Mouse (Mus musculus) olfactory bulb, adult 2 months (tissue): ENCODE data around the gene Iqgap2.

Experiments
- CTCF ChIP-seq: fragments of 200-500 bp; IDR thresholded peaks from 2 replicates; pipeline ENCODE4 v1.5.1; 2012; ENCODE audit warnings: low read depth, mild to moderate bottlenecking, low read length, moderate library complexity; ENCODE audit not compliant: insufficient read depth
- POLR2A ChIP-seq: fragments of 200-500 bp; IDR thresholded peaks from 2 replicates; pipeline ENCODE4 v1.6.1; 2012; ENCODE audit warnings: mild to moderate bottlenecking, low read depth, low read length, moderate library complexity; ENCODE audit not compliant: insufficient read depth

DNA sequence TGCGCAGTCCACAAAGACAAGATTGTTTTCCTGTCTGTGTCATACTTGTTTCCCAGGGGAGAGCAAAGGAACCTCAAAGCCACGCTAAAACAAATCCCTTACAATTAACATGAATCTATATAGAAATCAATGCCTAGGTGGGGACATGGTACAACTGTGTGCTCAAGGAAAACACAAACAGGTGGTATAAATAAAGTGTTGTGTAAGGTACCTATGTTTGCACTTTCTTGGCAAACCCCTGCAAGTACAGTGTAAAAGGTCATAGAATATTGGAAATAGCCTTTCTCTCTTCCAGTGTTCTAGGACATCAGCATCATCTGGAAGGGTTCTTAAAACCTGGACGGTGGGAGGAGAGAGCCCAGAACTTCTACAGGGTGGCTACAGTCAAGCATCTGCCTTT is 7.3 kb downstream of the Iqgap2 start:
- TF ChIP-seq CTCF (no peak), POLR2A (no peak)
